Mouse (Mus musculus): ENCODE data around the gene Stxbp6. TPM values are rescaled to one million over a fixed set of nuclear protein-coding genes. Genes with fewer than 3 reads are reported as not detected.
"Not testable (repeated sequence)": the region's sequence is repeated elsewhere in the genome, so short reads cannot be mapped to it uniquely, and the experiment has no call there.

Gene Stxbp6
- total RNA-seq, 2 experiments from 2014 or later, result 14.9 to 19.2 TPM

DNA sequence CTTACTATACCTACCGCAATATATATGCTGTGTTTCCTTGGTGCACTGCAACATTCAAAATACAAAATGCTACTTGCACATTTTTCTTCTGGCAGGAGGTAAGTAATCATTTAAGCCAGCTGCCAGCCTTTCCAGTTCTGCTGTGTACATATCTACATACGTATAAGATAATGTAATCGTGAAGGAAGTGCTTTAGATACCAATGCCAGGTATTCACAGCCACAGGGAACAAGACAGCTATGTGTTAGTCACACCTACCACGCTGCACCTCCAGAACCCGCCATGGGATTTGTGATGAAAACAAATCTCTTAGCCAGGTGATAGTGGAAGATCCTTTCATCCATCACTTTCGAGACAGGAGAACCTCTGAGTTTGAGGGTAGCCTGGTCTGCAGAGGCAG lies 13.7 kb downstream of the Stxbp6 start:
- DNase-seq (ENCODE audit: low spot score in 2 of 2), result no peak

DNA sequence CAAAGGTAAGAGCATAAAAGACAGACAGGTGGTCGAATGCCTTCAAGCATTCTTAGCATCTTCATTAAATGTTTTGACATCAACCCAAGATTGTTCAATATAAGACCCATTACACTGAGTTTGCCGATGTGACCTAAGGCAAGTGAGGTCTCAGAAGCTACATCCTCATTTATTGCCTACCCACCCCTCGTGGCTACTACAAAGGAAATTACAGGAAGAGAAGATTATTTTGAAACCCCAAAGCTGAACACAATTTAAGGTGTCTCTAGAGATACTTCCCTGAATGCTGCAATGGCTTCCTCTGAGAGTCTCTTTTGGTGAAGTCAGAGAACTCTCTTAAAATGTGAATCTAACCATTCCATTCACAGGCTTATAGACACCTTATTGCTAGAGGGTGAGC lies 16.5 kb downstream of the Stxbp6 start:
- no peak for DNase-seq (ENCODE audit: low spot score in 2 of 2)

DNA sequence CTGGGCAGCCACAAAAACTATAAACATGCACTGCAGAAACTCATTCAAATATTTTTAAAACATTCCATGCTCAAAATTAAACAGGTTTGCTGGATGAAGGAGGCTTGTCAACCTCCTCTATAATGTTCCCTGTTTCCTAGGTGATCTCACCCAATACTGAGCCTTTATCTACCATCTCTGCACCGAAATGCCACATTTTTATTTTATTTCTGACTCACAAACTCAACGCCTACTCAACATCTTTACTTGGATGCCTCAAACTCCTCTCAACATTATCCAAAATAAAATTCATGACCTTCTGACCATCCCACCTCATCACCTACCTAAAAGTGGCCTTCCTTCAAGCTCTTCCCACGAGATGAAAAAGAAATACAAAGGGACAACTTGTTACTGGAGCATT lies 18.1 kb downstream of the Stxbp6 start:
- DNase-seq (ENCODE audit: low spot score in 2 of 2), result no peak

DNA sequence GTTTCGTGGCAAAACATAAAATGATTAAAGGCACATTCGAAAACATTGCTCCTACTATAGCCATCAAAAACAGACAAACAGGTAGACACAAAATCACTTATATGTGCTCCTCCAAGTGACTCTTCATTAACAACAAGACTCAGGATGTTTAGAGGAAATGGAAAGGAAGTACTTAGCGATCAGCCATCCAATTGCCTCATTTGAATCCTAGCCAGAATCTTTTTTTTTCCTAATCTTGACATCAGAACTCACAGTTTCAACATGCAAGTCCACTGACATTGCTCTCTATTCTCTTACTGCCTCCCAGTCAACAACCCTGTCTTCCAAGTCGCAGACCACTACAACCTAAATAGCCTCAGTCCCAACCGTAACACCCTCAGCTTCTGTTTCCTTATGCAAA lies 21.2 kb downstream of the Stxbp6 start:
- no peak for DNase-seq (ENCODE audit: low spot score in 2 of 2)

DNA sequence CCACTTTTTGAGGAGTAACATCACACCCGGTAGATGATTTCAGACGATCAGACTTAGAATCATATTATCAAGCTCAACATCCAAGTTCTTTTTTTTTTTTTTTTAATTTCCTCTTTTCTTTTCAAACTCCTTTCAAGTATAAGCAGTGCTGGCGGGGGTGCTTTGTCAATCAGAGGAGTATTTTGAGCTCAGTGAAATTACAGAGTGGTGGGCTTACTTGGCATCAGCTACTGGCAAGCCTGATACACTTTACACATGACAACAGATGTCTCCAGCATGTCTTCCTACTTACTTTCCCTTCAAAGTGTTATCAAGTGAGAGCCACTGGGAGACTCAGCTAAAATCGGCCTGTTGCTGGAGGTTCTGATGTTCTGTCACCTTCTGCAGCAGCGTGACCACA lies 21.6 kb downstream of the Stxbp6 start:
- no peak for DNase-seq (ENCODE audit: low spot score in 2 of 2)

DNA sequence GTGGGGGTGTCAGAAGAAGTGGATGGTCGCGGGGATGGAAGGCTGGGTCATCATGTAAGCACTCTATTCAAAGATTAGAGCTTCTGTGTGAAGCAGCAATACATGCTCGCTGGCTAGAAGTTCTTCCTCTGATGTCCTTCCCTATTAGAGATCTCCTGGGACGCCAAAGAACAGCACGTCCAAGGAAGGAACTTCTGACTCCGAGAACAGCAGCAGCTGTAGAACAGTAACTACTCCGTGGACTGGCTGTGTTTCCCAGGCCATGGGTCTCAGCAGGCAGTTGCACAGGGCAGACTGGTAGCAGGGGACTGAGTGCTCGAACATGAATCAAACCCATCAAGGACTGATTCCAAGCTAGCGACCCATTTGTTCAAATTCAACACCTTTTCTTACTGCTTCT lies 24.6 kb downstream of the Stxbp6 start:
- DNase-seq (ENCODE audit: low spot score in 2 of 2), result no peak

DNA sequence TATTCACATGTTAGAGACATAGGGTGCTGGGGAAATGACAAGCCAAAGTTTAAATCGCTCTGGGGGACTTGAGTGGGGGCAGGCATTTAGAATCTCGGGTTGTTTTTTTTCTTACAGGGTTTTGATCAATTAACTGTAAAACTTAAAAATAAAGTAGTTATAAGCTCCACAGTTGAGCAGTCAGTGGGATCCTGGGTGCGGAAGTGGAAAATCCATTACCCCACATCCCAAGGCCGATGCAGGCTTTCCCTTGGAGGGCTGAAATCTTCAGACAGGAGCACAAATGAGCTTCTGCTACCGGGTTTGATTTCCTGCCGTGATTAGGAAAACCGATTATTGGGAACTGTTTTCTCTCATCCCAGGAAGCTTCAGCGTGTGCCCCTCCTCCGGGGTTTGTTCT lies 26.8 kb downstream of the Stxbp6 start:
- not testable (repeated sequence) for DNase-seq (ENCODE audit: low spot score in 2 of 2)

DNA sequence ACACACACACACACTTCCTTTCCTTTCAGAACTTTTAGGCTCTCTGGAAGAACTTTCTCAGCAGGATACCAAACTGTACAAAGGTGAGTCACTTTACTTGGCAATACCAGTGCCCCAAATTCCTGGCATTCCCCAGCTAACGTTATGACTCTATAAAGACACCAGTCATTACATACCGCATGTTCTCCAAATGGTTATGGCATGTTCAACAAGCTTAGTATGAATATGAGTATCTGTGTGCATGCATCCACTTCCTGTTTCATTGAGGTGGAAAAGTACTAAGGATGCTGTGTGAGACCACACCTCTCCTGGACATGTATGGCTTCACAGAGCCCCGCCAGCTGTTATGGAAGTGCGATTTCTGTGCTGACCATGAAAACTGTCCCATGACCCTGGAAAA lies 27.3 kb downstream of the Stxbp6 start:
- no peak for DNase-seq (ENCODE audit: low spot score in 2 of 2)

DNA sequence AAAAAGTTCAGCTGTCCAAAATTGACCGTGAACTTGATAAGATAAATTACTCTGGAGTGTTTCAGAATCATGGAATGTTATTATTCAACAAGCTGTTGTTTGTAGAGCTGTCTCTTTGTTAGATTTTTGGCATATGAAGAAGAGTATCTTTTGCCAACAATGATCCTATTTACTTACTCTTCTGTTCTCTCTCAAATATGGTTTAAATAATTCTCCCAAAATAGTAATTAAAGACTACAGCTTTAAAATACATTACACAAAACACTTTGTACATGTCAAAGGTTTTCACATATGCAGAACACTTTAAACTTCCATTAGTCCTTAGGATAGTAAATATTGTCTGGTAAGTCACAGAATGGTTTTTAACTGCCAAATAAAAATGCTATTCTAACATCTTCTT lies 29.9 kb downstream of the Stxbp6 start:
- no peak for DNase-seq (ENCODE audit: low spot score in 2 of 2)

DNA sequence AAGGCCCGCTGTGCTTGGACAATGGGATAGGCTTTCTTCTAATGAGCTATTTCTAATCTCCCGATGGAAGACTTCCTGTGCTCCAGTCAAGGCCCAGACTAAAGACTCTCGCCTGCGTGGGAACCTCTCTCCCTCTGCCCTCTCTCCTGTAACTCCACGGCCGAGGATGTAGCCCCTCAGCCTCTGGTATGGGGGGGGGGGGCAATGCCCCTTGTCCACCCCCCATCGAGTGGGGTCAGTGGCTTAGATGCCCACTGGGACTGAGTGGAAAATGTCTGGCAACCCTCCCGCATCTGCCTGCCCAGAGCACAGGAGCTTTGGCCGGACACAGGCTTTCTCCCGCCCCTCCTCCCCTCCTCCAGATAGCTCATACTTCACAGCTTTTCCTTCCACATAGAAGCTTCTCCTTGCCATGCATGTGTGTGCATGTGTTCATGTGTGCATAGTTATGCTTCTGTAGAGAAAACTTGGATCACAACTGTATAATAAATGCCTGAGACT lies 31.9 kb downstream of the Stxbp6 start:
- DNase-seq (ENCODE audit: low spot score in 2 of 2), result no peak

DNA sequence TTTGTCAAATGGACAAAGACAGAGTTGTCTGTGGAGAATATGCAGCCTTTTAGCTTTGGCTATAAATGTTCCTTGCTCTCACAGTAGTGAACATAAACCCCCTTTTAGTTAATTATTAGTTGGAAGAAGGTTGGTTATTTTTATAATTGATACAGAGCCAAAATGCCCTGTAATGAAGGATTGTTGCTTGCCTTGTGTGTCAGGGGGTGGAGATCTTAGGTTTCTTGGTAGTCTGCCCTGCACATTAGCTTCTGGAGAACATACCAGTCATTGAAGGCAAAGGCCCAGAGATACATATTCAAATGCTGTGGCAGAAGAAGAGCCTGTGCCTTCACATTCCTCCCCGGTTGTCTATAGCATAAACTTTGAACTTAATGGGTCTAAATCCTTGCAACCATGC lies 37.0 kb downstream of the Stxbp6 start:
- no peak for DNase-seq (ENCODE audit: low spot score in 2 of 2)

DNA sequence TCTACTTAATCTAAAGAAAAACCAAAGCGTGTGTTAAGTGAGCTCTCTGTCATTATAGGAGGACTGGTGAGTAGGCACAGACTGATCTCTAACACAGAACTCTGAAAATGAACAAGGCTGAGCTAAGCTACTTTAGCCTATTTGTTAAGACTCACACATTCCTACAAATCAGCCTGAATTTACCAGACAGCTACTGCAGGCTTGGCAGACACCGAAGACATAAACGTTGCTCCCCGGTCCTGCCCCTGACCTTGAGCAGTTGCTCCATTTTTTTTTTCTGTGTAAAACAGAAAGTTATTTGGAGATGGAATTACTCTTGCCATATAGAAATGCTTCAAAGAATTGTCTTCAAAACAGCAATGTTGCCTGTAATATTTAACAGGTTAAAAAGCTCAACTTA lies 37.4 kb downstream of the Stxbp6 start:
- no peak for DNase-seq (ENCODE audit: low spot score in 2 of 2)

DNA sequence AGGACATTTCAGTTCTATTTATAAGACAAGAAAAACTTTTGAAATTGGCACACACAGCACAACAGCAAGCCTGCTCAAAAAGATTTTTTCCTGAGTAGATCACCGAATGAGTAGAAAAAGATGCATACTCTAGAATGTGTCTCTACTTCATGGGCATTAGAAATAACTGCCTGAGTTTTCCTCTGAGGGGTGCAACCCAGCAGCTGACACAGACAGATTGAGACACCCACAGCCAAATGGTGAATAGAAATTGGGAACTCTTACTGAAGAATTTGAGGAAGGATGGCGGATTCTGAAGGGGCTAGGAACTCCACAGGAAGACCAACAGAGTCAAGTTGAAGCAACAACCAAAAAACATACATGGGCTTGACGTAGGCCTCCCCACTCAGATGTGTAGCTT lies 43.8 kb downstream of the Stxbp6 start:
- no peak for DNase-seq (ENCODE audit: low spot score in 2 of 2)

DNA sequence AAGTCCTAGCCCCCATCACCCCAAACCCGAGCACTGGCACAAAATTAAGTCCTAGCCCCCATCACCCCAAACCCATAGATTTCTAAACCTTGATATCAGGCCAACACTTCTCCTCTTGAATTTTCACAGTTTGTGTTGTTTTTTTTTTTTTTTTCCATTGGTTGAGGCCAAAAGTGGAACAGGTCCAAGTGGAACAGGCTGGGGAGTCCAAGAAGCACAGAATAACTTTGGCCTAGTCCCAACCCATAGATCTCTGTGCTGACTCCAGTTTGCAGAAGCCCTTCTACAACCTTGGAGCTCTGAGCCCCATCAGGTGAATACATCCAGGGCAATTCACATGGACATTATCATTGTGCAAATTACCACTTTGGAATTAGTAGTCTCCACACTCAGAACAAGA lies 48.2 kb downstream of the Stxbp6 start:
- no peak for DNase-seq (ENCODE audit: low spot score in 2 of 2)

DNA sequence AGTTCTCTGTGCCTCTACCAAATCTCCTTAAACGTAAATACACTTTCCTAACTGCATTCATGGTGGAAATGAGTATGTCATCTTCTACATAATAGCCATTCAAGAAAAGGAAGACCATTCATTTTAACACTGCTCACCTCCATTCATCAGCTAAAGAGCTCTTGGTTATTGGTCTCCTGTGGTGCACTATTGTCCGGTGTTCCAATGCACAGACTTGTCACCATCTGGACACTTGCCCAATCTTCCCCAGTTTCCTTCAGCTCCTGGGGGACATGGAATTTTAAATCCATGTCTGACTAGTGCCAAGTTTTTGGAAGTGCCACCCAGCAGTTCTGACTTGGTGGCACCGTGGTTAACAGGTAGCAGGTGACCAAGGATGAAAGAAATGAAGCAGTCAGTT lies 54.5 kb downstream of the Stxbp6 start:
- DNase-seq (ENCODE audit: low spot score in 2 of 2), result no peak

DNA sequence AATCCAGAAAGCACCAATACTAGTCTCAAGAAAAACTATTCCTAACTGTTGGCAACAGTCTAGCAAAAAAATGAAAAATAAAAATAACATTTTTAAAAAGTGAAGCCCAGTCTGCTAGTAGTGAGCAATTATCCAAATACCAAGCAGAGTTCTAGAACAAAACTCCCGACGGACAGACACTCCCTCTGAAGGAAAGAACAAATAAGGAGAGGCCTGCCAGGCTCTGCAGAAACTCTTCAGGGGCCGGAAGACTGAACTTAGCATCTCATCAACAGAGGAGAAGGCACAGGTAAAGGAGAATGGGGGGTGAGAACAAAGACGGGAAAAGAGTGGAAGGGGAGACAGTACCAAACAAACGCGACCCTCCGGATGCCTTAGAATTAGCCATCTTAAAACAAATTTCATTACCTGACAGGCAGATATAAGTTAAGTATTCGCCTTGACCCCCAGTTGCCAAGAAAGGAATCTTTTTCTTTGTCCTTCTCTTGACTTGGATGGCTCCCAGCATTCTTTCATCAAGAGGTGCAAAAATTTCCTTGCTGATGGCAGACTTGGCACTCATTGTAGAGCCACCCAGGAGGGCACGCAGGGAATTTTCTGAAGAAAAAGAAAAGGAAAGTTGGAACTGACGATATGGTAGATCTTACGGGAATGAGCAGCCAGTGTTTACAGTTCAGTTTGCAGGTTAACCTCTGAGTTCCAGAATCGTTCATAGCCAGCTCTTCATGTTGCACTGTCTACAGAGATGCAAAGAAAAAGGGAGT lies 55.3 kb downstream of the Stxbp6 start:
- DNase-seq (ENCODE audit: low spot score in 2 of 2), result no peak

DNA sequence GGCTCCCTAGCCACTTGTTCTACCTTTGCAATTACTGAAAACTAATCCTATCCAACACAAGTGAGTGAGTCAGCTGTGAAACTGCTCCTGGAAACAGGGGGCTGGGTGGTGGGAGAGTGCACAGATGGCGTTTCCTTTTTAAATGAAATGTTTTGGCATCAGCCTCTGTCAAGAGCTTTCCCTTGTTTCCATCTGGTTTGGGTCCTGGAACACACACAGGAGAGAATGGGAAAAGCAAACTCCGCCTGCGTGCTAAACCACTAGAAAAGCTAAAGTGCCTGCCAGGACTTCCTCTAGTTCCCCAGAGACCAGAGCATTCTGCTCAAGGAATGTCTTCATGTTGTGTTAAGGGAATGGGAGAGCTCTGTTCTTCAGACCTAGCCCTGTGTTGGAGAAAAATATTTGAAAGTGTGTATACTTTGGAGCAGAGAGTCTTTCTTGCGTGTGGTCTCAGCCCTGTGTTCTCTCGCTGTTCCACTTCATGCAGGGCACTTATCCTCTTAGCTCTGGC lies 61.2 kb downstream of the Stxbp6 start:
- peak in 1 of 2 experiments; percentile 45 for DNase-seq (ENCODE audit: low spot score in 2 of 2)

DNA sequence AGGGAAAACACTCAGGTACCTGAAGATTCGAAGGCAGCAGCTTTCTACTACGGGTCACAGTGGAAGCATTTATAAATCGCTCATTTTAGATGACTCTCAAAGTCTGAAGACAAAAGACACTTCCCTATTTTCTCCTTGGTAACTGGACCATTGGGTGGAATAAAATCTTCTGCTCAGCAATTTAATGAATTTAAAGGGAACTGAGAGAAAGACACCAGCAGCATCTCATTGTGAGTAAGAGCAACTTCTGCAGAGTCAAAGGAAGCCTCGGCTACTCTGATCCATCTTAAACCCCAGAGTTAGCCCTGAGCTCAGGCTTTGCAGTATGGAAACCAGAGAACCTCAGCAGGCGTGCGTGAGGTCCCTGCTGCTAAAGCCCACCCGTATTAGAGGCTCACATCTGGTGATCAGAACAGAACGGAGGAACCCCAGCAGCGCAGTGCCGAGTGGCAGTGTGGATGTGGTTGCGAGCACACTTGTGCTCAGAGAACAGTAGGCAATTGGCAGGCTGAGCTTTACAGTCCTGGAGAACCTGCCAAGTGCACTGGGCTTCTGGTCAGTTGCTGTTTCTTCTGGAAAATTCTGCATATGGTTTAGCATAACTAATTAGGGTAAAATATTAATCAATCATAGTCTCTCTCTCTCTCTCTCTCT lies 62.9 kb downstream of the Stxbp6 start:
- DNase-seq (ENCODE audit: low spot score in 2 of 2), result peak in 1 of 2 experiments; percentile 21

DNA sequence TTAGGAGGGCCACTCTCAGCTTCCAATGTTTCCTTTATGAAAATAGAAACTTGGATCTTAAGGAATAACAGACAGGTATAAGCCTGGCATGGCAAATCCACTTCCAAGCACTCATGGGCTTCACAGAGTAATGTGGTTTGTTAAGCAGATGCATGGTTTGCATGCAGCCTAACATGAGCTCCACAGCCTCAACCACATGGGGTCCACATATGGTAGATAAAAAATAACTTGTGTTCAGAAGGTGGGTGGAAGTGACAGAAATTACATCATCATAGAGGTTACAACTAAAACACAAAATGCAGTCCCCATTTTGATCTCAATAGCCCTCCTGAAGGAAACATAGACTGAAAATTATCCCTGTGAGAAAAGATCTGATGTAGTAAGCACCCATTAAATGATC lies 63.5 kb downstream of the Stxbp6 start:
- DNase-seq (ENCODE audit: low spot score in 2 of 2), result no peak

DNA sequence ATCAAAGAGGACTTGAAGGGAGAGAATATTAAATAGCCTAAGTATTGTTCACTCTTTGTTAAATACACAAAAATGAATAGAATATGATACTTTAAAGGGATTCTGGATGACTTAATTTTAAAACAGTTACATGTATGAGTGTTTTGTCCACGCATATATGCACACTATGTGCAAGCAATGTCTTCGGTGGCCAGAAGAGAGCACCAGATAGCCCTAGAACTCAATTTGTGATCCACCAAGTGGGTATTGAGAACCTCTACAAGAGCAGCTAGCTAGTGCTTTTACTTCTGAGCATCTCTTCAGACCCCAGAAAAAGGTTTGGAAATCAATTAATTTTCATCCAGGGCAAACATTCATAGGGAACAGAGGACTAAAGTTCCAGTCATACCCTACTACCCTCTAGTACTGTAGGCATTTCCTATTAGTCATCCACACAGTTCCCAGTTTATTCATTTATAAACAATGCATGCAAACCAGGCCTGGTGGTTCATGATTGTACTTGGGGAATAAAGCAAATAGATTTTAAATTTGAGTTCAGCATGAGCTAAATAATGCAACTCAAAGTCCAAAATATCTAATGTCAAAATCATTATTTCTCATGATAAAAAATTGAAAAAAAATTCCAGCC lies 64.4 kb downstream of the Stxbp6 start:
- DNase-seq (ENCODE audit: low spot score in 2 of 2), result no peak

DNA sequence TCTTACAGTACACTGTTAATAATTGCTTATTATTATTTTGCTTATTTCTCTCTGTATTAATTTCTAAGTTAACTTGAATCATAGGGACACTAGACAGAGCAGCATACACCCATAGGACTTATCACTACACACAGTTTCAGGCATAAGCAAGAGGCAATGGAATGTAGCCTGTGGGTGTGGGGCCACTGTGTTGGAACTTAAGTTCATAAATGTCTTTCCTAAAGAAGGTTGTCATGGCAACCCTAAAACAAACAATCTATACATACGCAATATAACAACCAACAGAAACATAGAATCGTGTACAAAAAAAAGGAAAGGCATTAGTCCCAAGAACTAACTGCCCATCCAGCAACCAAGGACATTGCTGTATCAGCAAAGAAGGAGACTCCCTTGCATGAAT lies 67.9 kb downstream of the Stxbp6 start:
- no peak for DNase-seq (ENCODE audit: low spot score in 2 of 2)

DNA sequence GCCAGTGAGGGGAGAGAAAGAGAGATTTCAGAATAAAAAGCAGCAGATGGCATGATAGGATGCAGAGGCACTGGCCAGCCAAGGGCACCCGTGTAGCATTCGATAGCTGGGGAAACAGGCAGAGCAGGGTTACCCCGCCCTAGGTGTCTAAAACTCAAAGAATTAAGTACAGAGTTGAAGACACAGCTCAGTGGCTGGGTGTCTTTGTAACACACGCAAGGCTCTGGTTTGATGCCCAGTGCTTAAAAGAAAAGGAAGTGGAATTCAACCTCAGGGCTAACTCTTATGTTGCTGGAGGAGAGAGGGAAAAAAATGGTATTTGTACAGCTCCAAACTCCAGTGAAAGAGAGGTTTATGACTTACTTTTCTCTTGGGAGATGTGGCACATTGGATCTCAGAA lies 68.5 kb downstream of the Stxbp6 start:
- DNase-seq (ENCODE audit: low spot score in 2 of 2), result no peak
